Mouse (Mus musculus): ENCODE data around the gene AI413582.

DNA sequence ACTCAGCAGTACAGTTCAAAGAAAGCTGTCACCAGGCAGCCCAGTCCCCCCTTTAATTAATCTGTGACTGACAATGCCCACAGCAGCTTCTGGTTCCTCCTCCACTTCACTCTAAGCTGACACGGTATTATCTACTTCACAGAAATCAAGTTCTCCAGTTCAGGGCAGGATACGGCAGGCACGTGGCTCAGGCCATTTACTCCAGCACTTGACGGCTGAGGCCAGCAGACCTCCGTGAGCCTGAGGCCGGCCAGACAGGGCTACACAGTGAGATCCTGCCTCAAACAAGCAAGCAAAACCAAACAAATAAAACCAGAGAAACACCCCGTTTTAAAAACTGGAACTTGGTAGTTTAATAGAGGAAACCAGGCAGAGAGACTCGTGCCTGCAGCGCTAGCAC lies 21.1 kb upstream of the AI413582 start:
- TF ChIP-seq CTCF (IDR thresholded peaks at IDR 0.05; ENCODE audit: low read depth), result no peak
- TF ChIP-seq EP300 (IDR thresholded peaks at IDR 0.05; ENCODE audit: low read depth), result no peak
